Mouse (Mus musculus) brain, embryonic 14.5 days (tissue): ENCODE measurements at regions not wholly inside any gene's neighbourhood (a gene's known extent, or its start where the extent isn't known, plus 50 kb on each side); places are given as distances from the start of the nearest gene placed in this dataset.

Experiments
- DNase-seq: peaks from one replicate; pipeline ENCODE4 v3.0.0-alpha.2; 2011; ENCODE audit warnings: low read depth
- CTCF ChIP-seq: fragments of 200-500 bp; IDR thresholded peaks from 2 replicates; pipeline ENCODE4 v1.5.1; 2012; ENCODE audit warnings: inconsistent platforms, mild to moderate bottlenecking, moderate library complexity, borderline replicate concordance; ENCODE audit not compliant: insufficient read depth, insufficient read length; ENCODE audit errors: extremely low read depth
- POLR2A ChIP-seq: fragments of 200-500 bp; IDR thresholded peaks from 2 replicates; pipeline ENCODE4 v1.6.1; 2012; ENCODE audit warnings: mild to moderate bottlenecking, inconsistent platforms, borderline replicate concordance; ENCODE audit not compliant: poor library complexity, insufficient read depth, insufficient read length, severe bottlenecking; ENCODE audit errors: extremely low read depth

DNA sequence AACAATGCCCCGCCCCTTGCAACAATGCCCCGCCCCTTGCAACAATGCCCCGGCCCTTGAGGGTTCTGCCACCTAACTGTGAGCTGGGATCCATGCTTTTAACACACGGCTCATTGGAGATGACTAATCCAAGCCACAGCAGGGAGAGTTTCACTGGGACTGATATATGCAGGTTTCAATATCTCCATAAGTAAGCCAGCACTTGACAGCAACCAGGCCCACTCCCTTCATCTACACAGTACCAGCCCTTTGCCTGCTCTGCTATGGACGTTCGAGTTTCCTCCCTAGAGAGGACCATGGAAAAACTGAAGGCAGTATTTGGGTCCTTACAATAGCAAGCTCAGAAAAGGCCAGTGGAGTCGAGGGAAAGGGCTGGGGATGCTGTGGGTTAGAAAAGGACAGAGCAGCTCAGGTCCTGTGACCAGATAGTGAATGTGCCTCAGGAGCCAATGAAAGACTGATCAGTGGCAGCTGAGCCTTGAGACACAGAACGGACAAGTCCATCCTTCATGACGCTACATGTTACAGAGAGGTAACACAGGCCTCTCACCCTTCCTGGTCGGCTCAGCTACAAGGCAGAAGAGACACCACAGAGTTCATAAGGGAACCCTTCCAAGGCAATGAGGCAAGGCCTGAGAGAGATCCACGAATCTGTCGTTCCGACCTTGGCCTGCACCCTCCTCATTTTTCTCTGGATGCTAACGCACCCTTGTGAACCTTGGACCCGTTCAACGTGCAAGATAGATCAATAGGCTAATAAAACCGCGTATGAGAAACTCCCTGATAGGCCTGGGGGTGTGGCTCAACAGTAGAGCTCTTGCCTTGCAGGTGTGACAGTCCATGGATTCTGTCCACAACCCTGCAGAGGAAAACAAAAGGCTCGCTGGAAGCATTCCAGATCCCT is 114.5 kb downstream of the Sp3 start:
- TF ChIP-seq CTCF (no peak), POLR2A (no peak)
- DNase-seq, result peak; percentile 71

DNA sequence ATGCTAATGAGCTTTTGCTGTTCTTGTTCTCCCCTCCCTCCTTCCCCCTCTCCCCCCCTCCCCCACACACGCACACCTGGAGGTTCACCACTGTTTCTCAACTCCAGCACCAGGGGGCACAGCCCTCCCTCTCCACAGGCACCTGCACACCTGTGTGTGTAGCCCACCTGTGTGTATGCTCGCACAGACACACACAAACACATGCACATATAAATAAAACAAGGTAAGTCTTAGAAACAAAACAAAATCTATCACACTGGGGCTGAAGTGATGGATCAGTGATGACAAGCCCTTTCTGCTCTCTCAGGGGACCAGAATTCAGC is 113.9 kb downstream of the Sp3 start:
- DNase-seq, result no peak

GRCm38 (mm10) chr2:72868173-72868572 is 112.1 kb downstream of the Sp3 start:
- no peak for DNase-seq
- no peak for TF ChIP-seq CTCF
- TF ChIP-seq POLR2A, result no peak

More for the DNA sequence above, 113.9 kb downstream of the Sp3 start:
- TF ChIP-seq POLR2A (no peak), CTCF (no peak)

- DNase-seq, result no peak
- TF ChIP-seq CTCF, result no peak
- TF ChIP-seq POLR2A, result no peak
These were observed 108.4 kb downstream of the Sp3 start for GRCm38 (mm10) chr2:72871836-72872235.

- no peak for DNase-seq
- TF ChIP-seq POLR2A (no peak), CTCF (no peak)
These were observed 106.3 kb downstream of the Sp3 start for GRCm38 (mm10) chr2:72873948-72874347.

DNA sequence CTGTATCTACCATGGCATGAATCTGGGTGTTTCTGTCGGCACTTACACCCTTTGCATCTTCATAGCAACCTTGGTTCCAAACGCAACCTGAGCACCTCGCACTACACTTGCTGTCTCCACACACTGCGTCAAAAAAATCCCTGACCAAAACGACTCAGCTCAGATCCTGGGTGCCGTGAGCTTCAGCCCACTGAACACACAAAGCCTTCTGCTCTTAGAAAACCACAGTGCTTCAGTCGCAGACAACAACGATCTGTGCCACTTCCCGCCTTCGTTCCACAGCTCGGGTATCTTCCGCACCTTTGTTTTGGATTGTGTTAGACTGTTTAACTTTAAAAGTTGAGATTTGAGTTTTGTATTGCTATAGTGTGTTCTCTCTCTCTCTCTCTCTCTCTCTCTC is 105.7 kb downstream of the Sp3 start:
- no peak for DNase-seq
- no peak for TF ChIP-seq POLR2A
- TF ChIP-seq CTCF, result no peak

DNA sequence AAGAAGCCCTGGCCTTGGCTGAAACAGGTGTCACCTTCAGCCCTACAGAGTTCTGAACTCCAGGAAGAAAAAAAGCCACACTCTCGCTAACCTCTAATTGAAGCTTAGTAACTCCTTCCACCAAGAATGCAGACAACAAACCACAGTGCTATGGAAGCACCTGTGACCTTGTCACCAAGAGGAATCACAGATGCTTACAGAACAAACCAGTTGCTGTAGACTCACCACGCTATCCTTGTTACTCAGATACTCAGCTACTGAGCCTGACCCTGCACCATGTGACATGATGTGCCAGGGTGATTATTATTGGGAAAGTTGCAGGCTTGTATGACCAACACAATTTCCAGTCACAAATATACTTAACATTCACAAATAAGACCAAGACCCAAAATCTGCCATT is 104.6 kb downstream of the Sp3 start:
- no peak for DNase-seq
- TF ChIP-seq POLR2A (no peak), CTCF (no peak)

DNA sequence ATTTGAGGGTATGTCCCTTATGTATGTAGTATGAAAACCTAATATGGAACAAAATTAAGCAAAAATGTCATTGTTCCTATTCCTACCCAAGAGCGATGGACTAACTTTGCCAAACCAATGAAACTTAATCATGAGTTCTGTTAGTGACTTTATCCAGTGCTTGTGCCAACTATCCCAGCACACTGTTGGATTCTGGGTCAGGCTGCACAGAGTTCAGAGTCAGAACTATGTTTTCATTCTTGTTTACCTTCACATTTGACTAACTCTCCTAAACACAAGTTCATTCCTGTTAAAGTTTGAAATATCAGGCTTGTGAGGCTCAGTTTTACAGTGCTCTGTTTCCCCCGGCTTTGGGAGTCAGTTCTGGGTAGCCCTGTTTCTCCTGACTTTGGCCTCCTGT is 100.2 kb downstream of the Sp3 start:
- TF ChIP-seq POLR2A (no peak), CTCF (no peak)
- DNase-seq, result no peak

- DNase-seq, result peak; percentile 14
- TF ChIP-seq POLR2A, result no peak
- no peak for TF ChIP-seq CTCF
These were observed 98.7 kb downstream of the Sp3 start for GRCm38 (mm10) chr2:72881554-72881953.

DNA sequence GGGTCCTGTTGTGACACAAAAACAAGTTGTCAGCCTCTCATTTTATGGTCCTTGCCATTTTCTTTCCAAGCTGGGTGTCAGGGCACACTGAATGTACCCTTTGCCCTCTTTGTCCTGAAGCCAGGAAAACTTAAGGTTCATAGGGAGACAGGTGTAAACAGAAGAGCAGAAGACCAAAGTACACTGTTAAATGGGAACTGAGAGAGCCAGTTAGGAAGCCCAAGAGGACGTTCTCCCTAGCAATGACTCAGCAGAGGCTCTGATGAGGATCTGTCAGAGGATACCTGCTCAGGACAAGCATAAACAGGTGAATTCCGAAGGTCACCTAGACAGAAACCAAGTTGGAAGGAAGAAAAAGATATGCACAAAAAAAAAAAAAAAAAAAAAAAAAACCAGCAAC is 94.0 kb downstream of the Sp3 start:
- TF ChIP-seq CTCF, result no peak
- no peak for TF ChIP-seq POLR2A
- no peak for DNase-seq
